Mouse (Mus musculus) stomach, embryonic 16.5 days (tissue): ENCODE measurements around the gene Dpep3. TPM values are rescaled to one million over a fixed set of nuclear protein-coding genes. Genes with fewer than 3 reads are reported as not detected.

Experiments used
- ATAC-seq: fragments of 200-750 bp; cut with Nextera tagmentation; 2 replicates; pipeline ENCODE4 v1.8.0; 2017; ENCODE audit warnings: moderate number of reproducible peaks, moderate TSS enrichment; ENCODE audit not compliant: insufficient read depth, low FRiP score
- H3K27ac ChIP-seq: fragments of 300-500 bp; sonication (generic); 2 replicates; pipeline ENCODE4 v1.5.1; 2014; ENCODE audit warnings: low read length
- H3K27me3 ChIP-seq: fragments of 300-500 bp; sonication (generic); 2 replicates; pipeline ENCODE4 v1.6.1; 2014; ENCODE audit warnings: low read length, control low read depth, mixed read lengths; ENCODE audit not compliant: control insufficient read depth, insufficient read depth
- H3K36me3 ChIP-seq: fragments of 300-500 bp; sonication (generic); 2 replicates; pipeline ENCODE4 v1.6.1; 2014; ENCODE audit warnings: low read length; ENCODE audit not compliant: control insufficient read depth, insufficient read depth
- H3K4me1 ChIP-seq: fragments of 300-500 bp; sonication (generic); 2 replicates; pipeline ENCODE4 v1.6.1; 2014; ENCODE audit warnings: low read length, control low read depth, mixed read lengths; ENCODE audit not compliant: control insufficient read depth, insufficient read depth
- H3K4me2 ChIP-seq: fragments of 300-500 bp; sonication (generic); 2 replicates; pipeline ENCODE4 v1.6.1; 2014; ENCODE audit warnings: low read depth, low read length, mixed read lengths
- H3K4me3 ChIP-seq: fragments of 300-500 bp; sonication (generic); replicated peaks from 2 replicates; pipeline ENCODE4 v1.5.1; 2014; ENCODE audit warnings: mild to moderate bottlenecking, low read length
- H3K9ac ChIP-seq: fragments of 300-500 bp; sonication (generic); 2 replicates; pipeline ENCODE4 v1.6.1; 2014; ENCODE audit warnings: low read length
- H3K9me3 ChIP-seq: fragments of 300-500 bp; sonication (generic); replicated peaks from 2 replicates; pipeline ENCODE4 v1.6.1; 2016; ENCODE audit warnings: low read length, control low read depth; ENCODE audit not compliant: control insufficient read depth
- WGBS: fragments of 180-500 bp; shearing (Covaris S2); extraction: QIAGEN DNeasy Blood & Tissue Kit; methylation state at CpG from one replicate; pipeline ENCODE4 v1.1.7; 2014; 5-methylcytosine and 5-hydroxymethylcytosine counted together
- microRNA-seq: library from miRNA; unstranded; fragments of <30 nt; microRNA quantifications from one replicate; pipeline ENCODE4, GENCODE M21; 2016
- polyA plus RNA-seq: library from polyadenylated mRNA; unstranded; fragments of >200 nt; fragmentation: Nextera tagmentation; extraction: Ambion mirVana; gene quantifications from 2 replicates; pipeline ENCODE4 v1.2.1, GENCODE M21; 2015

Gene Dpep3
- polyA plus RNA-seq, 1 experiment from 2014 or later: not detected

GRCm38 (mm10) chr8:105935863-105936603, 43.2 kb downstream of the Dpep3 start:
- no peaks in the 10 kb centered on the region for H3K9me3 ChIP-seq
- H3K27ac ChIP-seq: peak overlapping the region; percentile 26; the same call in 1 of the 2 replicates
- peak overlapping the region; percentile 85 for H3K9ac ChIP-seq
- 0 out of 2 replicates have a peak, but pooled peaks cover 6% of the 10 kb centered on the region for H3K4me1 ChIP-seq
- WGBS: 24% methylated on average over 7 of the region's 7 CpGs
- no peaks in the 10 kb centered on the region for H3K36me3 ChIP-seq
- peak overlapping the region; percentile 71 for H3K4me3 ChIP-seq
- no peaks in the 10 kb centered on the region for H3K27me3 ChIP-seq
- H3K4me2 ChIP-seq: peak overlapping the region; percentile 73
- ATAC-seq: no peak

GRCm38 (mm10) chr8:105935105-105935504, 44.1 kb downstream of the Dpep3 start:
- H3K4me2 ChIP-seq: no peak overlapping the region
- H3K4me1 ChIP-seq: 0 out of 2 replicates have a peak, but pooled peaks cover 6% of the 10 kb centered on the region
- H3K9ac ChIP-seq: no peak overlapping the region
- WGBS: 67% methylated on average over 6 of the region's 6 CpGs
- no peak for ATAC-seq
- no peak overlapping the region for H3K4me3 ChIP-seq
- H3K9me3 ChIP-seq: no peaks in the 10 kb centered on the region
- H3K27ac ChIP-seq: no peak overlapping the region
- no peaks in the 10 kb centered on the region for H3K36me3 ChIP-seq
- H3K27me3 ChIP-seq: no peaks in the 10 kb centered on the region

- no peak within 1 kb of the TSS for H3K4me3 ChIP-seq
- H3K27ac ChIP-seq: no peak within 1 kb of the TSS
- H3K9ac ChIP-seq: no peak within 1 kb of the TSS
- H3K36me3 ChIP-seq: no peaks in the 10 kb centered on the region
- 0 out of 2 replicates have a peak, but pooled peaks cover 6% of the 10 kb centered on the region for H3K4me1 ChIP-seq
- no peaks in the 10 kb centered on the region for H3K27me3 ChIP-seq
- H3K9me3 ChIP-seq: no peaks in the 10 kb centered on the region
- no peak within 1 kb of the TSS for H3K4me2 ChIP-seq
- no peak for ATAC-seq
- 86% methylated on average over 2 of the region's 2 CpGs for WGBS
Observed at GRCm38 (mm10) chr8:105933762-105934161, 45.5 kb downstream of the Dpep3 start, which contains the start of gene Ctrl. TSS of gene Ctrl (minus strand) at chr8:105933862.

- H3K4me1 ChIP-seq: 0 out of 2 replicates have a peak, but pooled peaks cover 6% of the 10 kb centered on the region
- no peaks in the 10 kb centered on the region for H3K36me3 ChIP-seq
- H3K9me3 ChIP-seq: no peaks in the 10 kb centered on the region
- 87% methylated on average over 11 of the region's 11 CpGs for WGBS
- ATAC-seq: no peak
- H3K27ac ChIP-seq: no peak overlapping the region
- H3K4me3 ChIP-seq: no peak overlapping the region
- no peak overlapping the region for H3K4me2 ChIP-seq
- H3K9ac ChIP-seq: no peak overlapping the region
- no peaks in the 10 kb centered on the region for H3K27me3 ChIP-seq
Observed at GRCm38 (mm10) chr8:105932525-105932924, 46.7 kb downstream of the Dpep3 start.

- no peaks in the 10 kb centered on the region for H3K36me3 ChIP-seq
- no peak overlapping the region for H3K4me3 ChIP-seq
- H3K4me2 ChIP-seq: no peak overlapping the region
- H3K9me3 ChIP-seq: no peaks in the 10 kb centered on the region
- no peak overlapping the region for H3K9ac ChIP-seq
- no peak overlapping the region for H3K27ac ChIP-seq
- 0 out of 2 replicates have a peak, but pooled peaks cover 2% of the 10 kb centered on the region for H3K4me1 ChIP-seq
- no peak for ATAC-seq
- no peaks in the 10 kb centered on the region for H3K27me3 ChIP-seq
- WGBS: 96% methylated on average over 3 of the region's 3 CpGs
Observed at GRCm38 (mm10) chr8:105931271-105931670, 48.0 kb downstream of the Dpep3 start.

GRCm38 (mm10) chr8:105930602-105931001, 48.6 kb downstream of the Dpep3 start:
- Histone ChIP-seq H3K36me3 (no peaks in the 10 kb centered on the region), H3K4me3 (no peak overlapping the region), H3K9me3 (no peaks in the 10 kb centered on the region), H3K4me2 (no peak overlapping the region), H3K4me1 (no peaks in the 10 kb centered on the region), H3K9ac (0 out of 2 replicates have a peak overlapping the region, but pooled peaks have one; percentile 4), H3K27me3 (no peaks in the 10 kb centered on the region), H3K27ac (no peak overlapping the region)
- peak; percentile 29; the same call in 1 of the 2 replicates for ATAC-seq
- 19% methylated on average over 8 of the region's 8 CpGs for WGBS

GRCm38 (mm10) chr8:105925123-105925522, 54.1 kb downstream of the Dpep3 start:
- Histone ChIP-seq H3K4me2 (no peak overlapping the region), H3K9me3 (no peaks in the 10 kb centered on the region), H3K27ac (no peak overlapping the region), H3K4me3 (no peak overlapping the region), H3K27me3 (no peaks in the 10 kb centered on the region), H3K4me1 (no peaks in the 10 kb centered on the region), H3K9ac (no peak overlapping the region), H3K36me3 (no peaks in the 10 kb centered on the region)
- ATAC-seq: no peak
- WGBS: 57% methylated on average over 3 of the region's 3 CpGs

Small RNAs within 50 kb of the gene (microRNA-seq; reads per million reads assigned to microRNA genes)
- not detected for gene Mir7074

Other genes starting within 250 kb of the Dpep3 start
- gene Gfod2, start 220.8 kb downstream of the Dpep3 start, polyA plus RNA-seq: 18.1 and 24.7 TPM in 2 replicates
- gene Ranbp10, start 152.1 kb downstream of the Dpep3 start, polyA plus RNA-seq: 13.7 and 14.1 TPM in 2 replicates
- 0.10 and 0.18 TPM in 2 replicates for gene Tsnaxip1, start 151.7 kb downstream of the Dpep3 start, polyA plus RNA-seq
- 39.4 and 41.0 TPM in 2 replicates for gene Cenpt, start 126.2 kb downstream of the Dpep3 start, polyA plus RNA-seq
- 49.3 and 54.5 TPM in 2 replicates for gene Thap11, start 124.3 kb downstream of the Dpep3 start, polyA plus RNA-seq
- gene Nutf2, start 118.8 kb downstream of the Dpep3 start, polyA plus RNA-seq: 140 and 208 TPM in 2 replicates
- 41.8 and 46.4 TPM in 2 replicates for gene Edc4, start 98.5 kb downstream of the Dpep3 start, polyA plus RNA-seq
- 0.55 TPM in 1 of 2 replicates, not detected in the other for gene Nrn1l, start 85.9 kb downstream of the Dpep3 start, polyA plus RNA-seq
- 30.4 and 33.1 TPM in 2 replicates for gene Pskh1, start 79.0 kb downstream of the Dpep3 start, polyA plus RNA-seq
- 3.9 and 5.9 TPM in 2 replicates for gene Ctrl, start 45.6 kb downstream of the Dpep3 start, polyA plus RNA-seq
- 55.0 and 59.5 TPM in 2 replicates for gene Psmb10, start 41.0 kb downstream of the Dpep3 start, polyA plus RNA-seq
- 4.2 and 5.0 TPM in 2 replicates for gene Lcat, start 36.0 kb downstream of the Dpep3 start, polyA plus RNA-seq
- 35.4 and 44.9 TPM in 2 replicates for gene Slc12a4, start 13.3 kb downstream of the Dpep3 start, polyA plus RNA-seq
- 18.3 and 18.5 TPM in 2 replicates for gene Dus2, start 11.9 kb upstream of the Dpep3 start, polyA plus RNA-seq
- gene Dpep2nb, start 26.5 kb upstream of the Dpep3 start, polyA plus RNA-seq: not detected in 2 replicates
- gene Ddx28, start 32.5 kb upstream of the Dpep3 start, polyA plus RNA-seq: 14.8 and 16.5 TPM in 2 replicates
- gene Nfatc3, start 79.4 kb upstream of the Dpep3 start, polyA plus RNA-seq: 4.7 and 5.3 TPM in 2 replicates
- gene Esrp2, start 157.5 kb upstream of the Dpep3 start, polyA plus RNA-seq: 62.6 and 82.5 TPM in 2 replicates
- 13.7 and 14.9 TPM in 2 replicates for gene Pla2g15, start 171.0 kb upstream of the Dpep3 start, polyA plus RNA-seq
- 28.7 and 33.2 TPM in 2 replicates for gene Slc7a6, start 189.4 kb upstream of the Dpep3 start, polyA plus RNA-seq
- gene Slc7a6os, start 231.5 kb upstream of the Dpep3 start, polyA plus RNA-seq: 25.5 and 26.3 TPM in 2 replicates
- 43.8 and 44.7 TPM in 2 replicates for gene Prmt7, start 231.5 kb upstream of the Dpep3 start, polyA plus RNA-seq